Comparison of ENCODE assay signal across 20 mouse cellular contexts in the genomic region with DNA sequence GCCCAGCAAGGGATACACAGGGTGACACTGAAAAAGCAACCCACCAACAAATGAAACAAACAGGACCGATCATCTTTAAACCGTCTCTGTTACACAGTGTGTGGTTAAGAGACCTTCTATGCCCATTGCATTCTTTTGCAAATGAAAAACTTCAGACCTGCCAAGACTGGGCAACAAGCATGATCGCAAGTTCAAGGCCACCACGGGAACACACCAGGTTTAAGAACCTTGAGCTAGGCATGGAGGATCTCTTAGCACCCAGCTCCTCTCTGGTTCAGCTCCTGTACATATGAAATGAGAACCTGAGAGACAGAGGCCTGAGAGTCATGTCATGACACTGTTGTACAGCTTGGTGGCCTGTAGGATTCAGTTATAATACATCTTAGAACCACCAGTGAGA.
"Had no signal": no experiment of that assay in that cellular context is flagged by ENCODE, and none has a peak within 500 bp of the region (broad histone marks: within the 10 kb centered on the region; RNA-seq: fewer than 3 reads in every experiment).

No protein-coding gene starts in this region.

- ATAC-seq: forebrain, embryonic 13.5 days; forebrain, embryonic 14.5 days; forebrain, embryonic 15.5 days; forebrain, embryonic 16.5 days; forebrain, postnatal 0 days had no signal

- DNase-seq: cerebellum, adult 9-10 months; cerebellum, adult 9-11 months; cerebellum, postnatal 10 days; cerebellum, postnatal 14 days; cerebellum, postnatal 25 days; cerebellum, postnatal 36 days; embryo, embryonic 11 days; forebrain, postnatal 0 days; gastrocnemius, adult 2 months; gastrocnemius, postnatal 10 days; gastrocnemius, postnatal 14 days; gastrocnemius, postnatal 25 days; gastrocnemius, postnatal 36 days; heart, adult 11 months; heart, adult 18-20 months; heart, adult 2 months had no signal
